Mouse (Mus musculus): ENCODE measurements at regions not wholly inside any gene's neighbourhood (a gene's known extent, or its start where the extent isn't known, plus 50 kb on each side); places are given as distances from the start of the nearest gene placed in this dataset.
A peak's percentile ranks its signal among the peaks of the same experiment; 100 is the strongest.
"Not testable (repeated sequence)": the region's sequence is repeated elsewhere in the genome, so short reads cannot be mapped to it uniquely, and the experiment has no call there.

- H3K27ac ChIP-seq (replicated peaks); H3K4me3 ChIP-seq; ATAC-seq (ENCODE audit: extremely low read depth, insufficient number of reproducible peaks, low FRiP score, low TSS enrichment); H3K27me3 ChIP-seq (replicated peaks); H3K4me2 ChIP-seq; H3K4me1 ChIP-seq; H3K36me3 ChIP-seq; H3K9ac ChIP-seq: not testable (repeated sequence)
- peaks cover 21% of the 10 kb centered on the region for H3K9me3 ChIP-seq
- WGBS, result 11% methylated on average over 11 of the region's 11 CpGs
Observed at GRCm38 (mm10) chr13:61710823-61711222, 140.9 kb upstream of the Cts3 start.

GRCm38 (mm10) chr13:61665729-61666128 is 95.8 kb upstream of the Cts3 start:
- Histone ChIP-seq H3K4me3 (peak overlapping the region; percentile 29), H3K9ac (no peak overlapping the region), H3K27ac (replicated peaks) (no peak overlapping the region), H3K4me2 (peak overlapping the region; percentile 59), H3K36me3 (no peaks in the 10 kb centered on the region), H3K9me3 (peaks cover 18% of the 10 kb centered on the region; the same call in 1 of the 2 replicates), H3K27me3 (replicated peaks) (peaks cover 7% of the 10 kb centered on the region; the same call in 1 of the 2 replicates), H3K4me1 (no peaks in the 10 kb centered on the region)
- WGBS, result 6% methylated on average over 43 of the region's 46 CpGs
- ATAC-seq (ENCODE audit: extremely low read depth, insufficient number of reproducible peaks, low FRiP score, low TSS enrichment), result no peak
